Mouse (Mus musculus) small intestine, adult 2 months (tissue): ENCODE measurements around the gene Xpnpep3. TPM values are rescaled to one million over a fixed set of nuclear protein-coding genes. Genes with fewer than 3 reads are reported as not detected.

ENCODE experiments used
- H3K27ac ChIP-seq: fragments of 200-500 bp; 2 replicates; pipeline ENCODE4 v1.5.1; 2012; ENCODE audit warnings: low read depth, low read length, control low read depth, inconsistent platforms; ENCODE audit not compliant: insufficient read depth
- H3K27me3 ChIP-seq: fragments of 200-500 bp; 2 replicates; pipeline ENCODE4 v1.6.1; 2012; ENCODE audit warnings: mild to moderate bottlenecking, moderate library complexity, low read length, inconsistent platforms; ENCODE audit not compliant: control insufficient read depth, insufficient read depth
- H3K36me3 ChIP-seq: fragments of 200-500 bp; 2 replicates; pipeline ENCODE4 v1.6.1; 2012; ENCODE audit warnings: mild to moderate bottlenecking, low read length, control low read depth, inconsistent platforms; ENCODE audit not compliant: control insufficient read depth, insufficient read depth
- H3K4me1 ChIP-seq: fragments of 200-500 bp; 2 replicates; pipeline ENCODE4 v1.6.1; 2012; ENCODE audit warnings: low read length, inconsistent platforms, mixed read lengths; ENCODE audit not compliant: control insufficient read depth, insufficient read depth, insufficient read length
- H3K4me3 ChIP-seq: fragments of 200-500 bp; 2 replicates; pipeline ENCODE4 v1.5.1; 2012; ENCODE audit warnings: low read depth, mild to moderate bottlenecking, control low read depth, inconsistent platforms, low read length, moderate library complexity
- CTCF ChIP-seq: fragments of 200-500 bp; IDR thresholded peaks from 2 replicates; pipeline ENCODE4 v1.5.1; 2012; ENCODE audit warnings: low read depth, mild to moderate bottlenecking, control low read depth, inconsistent platforms, low read length, moderate library complexity, mixed read lengths; ENCODE audit not compliant: insufficient replicate concordance, insufficient read length; ENCODE audit errors: extremely low read depth
- POLR2A ChIP-seq: fragments of 200-500 bp; IDR thresholded peaks from 2 replicates; pipeline ENCODE4 v1.6.1; 2012; ENCODE audit warnings: low read depth, mild to moderate bottlenecking, control low read depth, inconsistent platforms, low read length, moderate library complexity
- WGBS: fragments of 180-500 bp; shearing (Covaris S2); methylation state at CpG from one replicate; pipeline ENCODE4 v1.1.7; 2018; 5-methylcytosine and 5-hydroxymethylcytosine counted together
- polyA plus RNA-seq: library from polyadenylated mRNA; depleted of rRNA; stranded (reverse); fragments of >200 nt; gene quantifications from 2 replicates; pipeline ENCODE4 v1.2.3, GENCODE M21; 2012

The Xpnpep3 gene
- polyA plus RNA-seq, 1 experiment: 2.6 TPM

DNA sequence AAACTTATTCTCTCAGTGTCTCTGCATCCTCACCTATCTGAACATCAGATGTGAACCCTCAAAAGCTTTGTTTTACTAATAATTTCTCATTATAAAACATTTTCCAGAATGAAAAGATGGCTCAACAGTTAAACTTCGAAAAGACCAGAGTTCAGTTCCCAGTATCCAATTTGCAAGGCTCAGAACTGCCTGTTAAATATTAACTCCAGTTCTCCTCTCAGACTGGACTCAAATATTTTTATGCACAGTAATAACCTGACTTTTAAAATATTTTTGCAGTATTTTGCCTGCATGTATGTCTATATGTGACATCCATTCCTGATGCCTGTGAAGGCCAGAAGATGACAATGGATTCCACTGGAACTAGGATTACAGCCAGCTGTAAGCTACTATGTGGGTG is 31.3 kb upstream of the Xpnpep3 start:
- WGBS: 30% methylated on average over 1 of the region's 1 CpGs
- Histone ChIP-seq H3K4me1 (no peaks in the 10 kb centered on the region), H3K27ac (no peak overlapping the region), H3K4me3 (no peak overlapping the region), H3K27me3 (no peaks in the 10 kb centered on the region), H3K36me3 (peaks cover 45% of the 10 kb centered on the region)
- TF ChIP-seq POLR2A (no peak), CTCF (no peak)

DNA sequence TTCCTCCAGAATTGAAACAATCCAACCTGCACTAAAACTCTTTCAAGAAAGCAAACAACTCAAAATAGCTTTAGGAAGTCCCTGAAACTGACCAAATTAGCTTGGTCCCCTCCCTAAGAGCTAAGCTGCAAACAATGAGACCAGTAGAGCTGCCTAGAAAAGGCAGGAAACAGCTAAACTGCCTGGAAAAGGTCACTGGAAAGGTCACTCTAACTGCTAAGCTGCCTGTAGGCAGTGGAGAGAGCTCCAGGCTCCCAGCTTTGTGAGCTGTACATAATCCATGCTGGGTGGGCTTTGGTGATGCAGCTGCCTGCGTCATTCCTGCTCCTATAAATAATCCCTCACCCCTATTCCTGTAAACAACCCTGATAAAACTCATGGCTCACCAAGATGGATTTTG is 29.6 kb upstream of the Xpnpep3 start:
- 93% methylated on average over 1 of the region's 1 CpGs for WGBS
- Histone ChIP-seq H3K27me3 (no peaks in the 10 kb centered on the region), H3K4me3 (no peak overlapping the region), H3K4me1 (no peaks in the 10 kb centered on the region), H3K27ac (no peak overlapping the region), H3K36me3 (peaks cover 46% of the 10 kb centered on the region)
- TF ChIP-seq POLR2A (no peak), CTCF (no peak)

DNA sequence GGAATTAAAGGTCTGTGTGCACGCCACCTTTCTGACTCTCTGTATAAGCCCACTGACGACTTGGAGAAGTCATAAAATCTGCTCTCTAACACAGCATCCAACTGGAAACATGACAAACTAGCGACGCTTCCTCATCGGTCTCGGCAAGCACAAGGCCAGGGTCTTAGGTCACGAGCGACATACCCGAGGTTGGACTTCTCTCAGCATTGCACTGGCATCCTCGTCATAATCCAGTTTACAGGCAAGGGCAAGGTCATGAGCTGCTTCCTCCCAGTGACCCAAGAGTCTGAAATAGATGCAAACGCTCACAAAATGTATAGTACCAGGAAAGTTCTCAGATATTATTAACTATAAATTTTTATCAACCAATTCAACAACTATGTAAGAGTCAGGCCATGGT is 25.3 kb upstream of the Xpnpep3 start:
- peaks cover 56% of the 10 kb centered on the region for H3K36me3 ChIP-seq
- no peaks in the 10 kb centered on the region for H3K27me3 ChIP-seq
- H3K4me1 ChIP-seq: no peaks in the 10 kb centered on the region
- TF ChIP-seq POLR2A (no peak), CTCF (no peak)
- H3K27ac ChIP-seq: no peak overlapping the region
- H3K4me3 ChIP-seq: no peak overlapping the region
- 90% methylated on average over 11 of the region's 11 CpGs for WGBS

DNA sequence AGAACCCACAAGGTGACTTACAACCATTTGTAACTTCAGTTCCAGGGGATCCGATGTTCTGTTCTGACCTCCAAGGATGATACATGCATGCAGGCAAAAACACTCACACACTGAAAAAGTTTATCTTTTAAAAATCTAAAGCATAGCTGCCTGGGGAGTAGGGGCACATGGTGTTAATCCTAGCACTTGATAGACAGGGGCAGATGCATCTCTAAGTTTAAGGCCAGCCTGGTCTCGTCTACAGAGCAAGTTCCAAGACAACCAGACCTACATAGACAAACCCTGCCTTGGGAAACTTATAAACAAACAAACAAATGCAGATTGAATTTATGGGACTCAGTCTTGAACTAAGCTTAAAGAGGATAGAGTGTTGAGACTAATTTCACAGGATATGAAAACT is 21.1 kb upstream of the Xpnpep3 start:
- H3K4me3 ChIP-seq: no peak overlapping the region
- no peaks in the 10 kb centered on the region for H3K4me1 ChIP-seq
- TF ChIP-seq POLR2A (no peak), CTCF (no peak)
- H3K27me3 ChIP-seq: no peaks in the 10 kb centered on the region
- peaks cover 37% of the 10 kb centered on the region for H3K36me3 ChIP-seq
- H3K27ac ChIP-seq: no peak overlapping the region
- WGBS: 90% methylated on average over 2 of the region's 2 CpGs

DNA sequence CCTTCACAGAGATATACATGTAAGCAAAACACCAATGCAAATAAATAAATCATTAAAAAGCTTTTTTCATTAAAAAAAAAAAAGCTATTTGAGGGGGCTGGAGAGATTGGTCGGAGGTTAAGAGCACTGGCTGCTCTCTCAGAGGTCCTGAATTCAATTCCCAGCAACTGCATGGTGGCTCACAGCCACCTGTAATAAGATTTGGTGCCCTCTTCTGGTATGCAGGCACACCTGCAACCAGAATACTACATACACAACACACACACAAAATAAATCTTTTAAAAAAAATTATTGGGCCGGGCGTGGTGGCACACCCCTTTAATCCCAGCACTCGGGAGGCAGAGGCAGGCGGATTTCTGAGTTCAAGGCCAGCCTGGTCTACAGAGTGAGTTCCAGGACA is 13.6 kb upstream of the Xpnpep3 start:
- H3K36me3 ChIP-seq: peaks cover 38% of the 10 kb centered on the region
- H3K4me3 ChIP-seq: no peak overlapping the region
- no peaks in the 10 kb centered on the region for H3K4me1 ChIP-seq
- WGBS: 95% methylated on average over 5 of the region's 5 CpGs
- H3K27ac ChIP-seq: no peak overlapping the region
- TF ChIP-seq POLR2A (no peak), CTCF (peak; percentile 33; the same call in 1 of the 2 replicates)
- H3K27me3 ChIP-seq: no peaks in the 10 kb centered on the region

DNA sequence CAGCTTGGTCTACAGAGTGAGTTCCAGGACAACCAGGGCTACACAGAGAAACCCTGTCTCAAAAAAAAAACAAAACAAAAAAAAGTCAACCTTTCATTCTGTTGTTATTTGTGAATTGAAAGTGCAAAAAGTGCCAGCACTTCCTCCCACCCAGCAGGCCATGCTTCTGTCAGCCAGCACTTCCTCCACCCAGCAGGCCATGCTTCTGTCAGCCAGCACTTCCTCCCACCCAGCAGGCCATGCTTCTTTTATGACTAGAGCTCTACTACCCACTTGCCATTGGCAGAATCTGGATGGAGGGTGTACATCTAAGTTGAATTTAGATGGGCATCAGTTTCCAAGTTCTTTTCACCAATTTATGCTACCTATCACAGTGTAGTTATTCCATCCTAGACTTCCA is 6.9 kb upstream of the Xpnpep3 start:
- TF ChIP-seq CTCF (no peak), POLR2A (no peak)
- Histone ChIP-seq H3K27me3 (no peaks in the 10 kb centered on the region), H3K36me3 (peaks cover 18% of the 10 kb centered on the region), H3K4me3 (no peak overlapping the region), H3K27ac (no peak overlapping the region), H3K4me1 (0 out of 2 replicates have a peak, but pooled peaks cover 3% of the 10 kb centered on the region)

DNA sequence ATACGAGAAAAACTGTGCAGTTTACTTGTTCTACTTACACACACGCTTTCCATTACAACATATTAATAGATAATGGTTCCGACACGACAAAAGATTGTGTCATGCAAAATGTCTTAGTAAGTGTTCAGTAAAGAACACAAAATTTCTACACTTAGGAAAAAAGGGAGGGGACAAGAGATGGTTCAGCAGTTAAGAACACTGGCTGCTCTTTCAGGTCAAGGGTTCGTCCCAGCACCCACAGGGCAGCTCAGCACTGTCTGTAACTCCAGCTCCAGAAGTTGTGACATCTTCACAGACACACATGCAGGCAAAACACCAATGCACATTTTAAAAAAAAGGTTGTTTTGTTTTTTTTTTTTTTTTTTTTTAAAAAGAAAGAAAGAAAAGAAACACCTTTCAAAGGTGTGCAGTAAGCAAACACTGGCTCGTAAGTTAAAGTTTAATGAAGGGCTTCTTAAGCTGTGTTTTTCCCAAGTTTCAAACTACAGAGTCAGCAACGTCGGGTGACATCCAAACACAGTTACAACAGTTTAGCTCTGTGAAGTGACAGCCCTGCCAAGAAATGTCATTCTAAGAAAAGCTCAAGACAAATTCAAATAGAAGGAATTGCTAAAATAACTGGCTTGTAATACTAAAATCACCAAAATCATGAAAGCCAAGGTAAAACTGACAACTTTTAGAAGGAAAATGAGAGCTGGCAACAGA is 5.6 kb upstream of the Xpnpep3 start:
- H3K27me3 ChIP-seq: no peaks in the 10 kb centered on the region
- peaks cover 11% of the 10 kb centered on the region for H3K36me3 ChIP-seq
- H3K4me1 ChIP-seq: 0 out of 2 replicates have a peak, but pooled peaks cover 3% of the 10 kb centered on the region
- TF ChIP-seq CTCF: no peak
- H3K4me3 ChIP-seq: no peak overlapping the region
- WGBS: 64% methylated on average over 8 of the region's 8 CpGs
- H3K27ac ChIP-seq: no peak overlapping the region
